Mouse (Mus musculus): ENCODE results near the gene Pcbd1. TPM values are rescaled to one million over a fixed set of nuclear protein-coding genes. Genes with fewer than 3 reads are reported as not detected.

The Pcbd1 gene
- polyA plus RNA-seq, 1 experiment = 3.1 TPM

DNA sequence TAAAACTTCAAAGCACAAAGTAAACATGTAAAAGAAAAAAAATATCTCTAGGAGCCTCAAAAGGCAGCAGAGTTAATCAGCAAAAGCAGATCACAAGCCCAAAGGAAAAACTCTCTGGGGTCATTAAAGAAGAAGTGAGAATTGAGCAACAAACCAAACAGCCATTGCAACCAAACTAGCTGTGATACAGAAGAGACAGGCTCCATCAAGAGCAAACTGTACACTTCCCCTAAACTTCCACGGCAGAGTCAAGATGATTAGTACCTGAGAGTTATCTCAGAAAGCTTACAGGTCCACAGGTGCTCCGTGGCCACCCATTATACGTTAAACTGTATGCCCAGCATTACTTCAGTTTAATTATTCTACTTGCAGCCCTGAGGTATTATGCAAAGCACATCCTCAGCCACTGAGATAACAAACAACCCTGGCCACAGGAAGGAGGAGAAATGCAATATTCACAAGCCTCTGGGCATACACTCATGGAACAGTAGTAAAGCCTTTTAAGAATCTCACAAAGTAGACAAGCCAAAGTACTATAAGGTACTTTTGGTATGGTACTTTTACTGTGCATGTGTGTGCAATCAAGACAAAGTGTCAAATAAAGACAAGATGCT lies 46.2 kb downstream of the Pcbd1 start:
- TF ChIP-seq CTCF (IDR thresholded peaks at IDR 0.05; ENCODE audit: borderline replicate concordance, insufficient read depth, low read length) (no peak), POLR2A (IDR thresholded peaks at IDR 0.05; ENCODE audit: low read depth, low read length) (no peak)
- H3K27ac ChIP-seq (ENCODE audit: insufficient read depth, low read length) = no peak overlapping the region
- H3K4me3 ChIP-seq (ENCODE audit: insufficient read depth, low read length) = no peak overlapping the region
- H3K4me1 ChIP-seq (ENCODE audit: control insufficient read depth, insufficient read depth, low read length) = no peaks in the 10 kb centered on the region

DNA sequence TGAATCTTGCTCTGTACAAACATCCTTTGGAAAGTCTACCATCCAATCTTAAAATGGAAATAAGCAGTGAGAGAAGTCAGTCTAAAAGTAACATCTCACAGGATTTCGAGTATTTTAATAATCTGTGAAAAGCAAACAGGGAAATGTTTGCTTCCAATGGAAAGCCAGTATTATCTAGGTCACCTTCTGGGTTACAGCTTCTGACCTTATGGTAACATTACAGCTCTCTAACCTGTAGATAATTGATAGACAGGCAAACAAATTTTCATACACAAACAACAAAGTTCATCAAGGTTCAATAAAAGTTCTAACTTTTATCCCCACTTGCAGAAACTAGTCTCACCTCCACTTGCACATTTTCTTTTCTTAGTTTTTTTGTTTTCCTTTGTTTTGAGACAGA lies 48.4 kb downstream of the Pcbd1 start:
- no peak overlapping the region for H3K4me3 ChIP-seq (ENCODE audit: insufficient read depth, low read length)
- TF ChIP-seq POLR2A (IDR thresholded peaks at IDR 0.05; ENCODE audit: low read depth, low read length) (no peak), CTCF (IDR thresholded peaks at IDR 0.05; ENCODE audit: borderline replicate concordance, insufficient read depth, low read length) (no peak)
- H3K27ac ChIP-seq (ENCODE audit: insufficient read depth, low read length) = no peak overlapping the region
- no peaks in the 10 kb centered on the region for H3K4me1 ChIP-seq (ENCODE audit: control insufficient read depth, insufficient read depth, low read length)

DNA sequence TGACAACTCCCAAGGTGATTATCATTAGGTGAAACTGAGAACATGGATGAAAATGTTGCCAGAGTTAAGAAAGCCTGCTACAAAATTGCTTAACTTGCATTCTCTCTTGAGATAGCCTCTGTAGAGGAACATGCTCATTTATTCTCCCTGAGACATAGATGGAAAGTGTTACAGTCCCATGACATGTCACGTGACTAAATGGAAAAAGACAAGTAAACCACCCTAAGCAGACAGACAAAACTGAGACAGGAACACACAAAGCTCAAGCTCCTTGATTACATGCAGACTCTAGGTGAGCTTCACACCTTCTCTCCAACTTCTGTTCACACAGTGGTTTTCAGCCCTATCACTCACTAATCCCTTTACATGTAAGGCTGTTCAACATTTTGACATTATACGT lies 54.2 kb downstream of the Pcbd1 start:
- Histone ChIP-seq H3K4me1 (ENCODE audit: control insufficient read depth, insufficient read depth, low read length) (peaks cover 2% of the 10 kb centered on the region; the same call in 1 of the 2 replicates), H3K27ac (ENCODE audit: insufficient read depth, low read length) (no peak overlapping the region), H3K4me3 (ENCODE audit: insufficient read depth, low read length) (no peak overlapping the region)
- TF ChIP-seq CTCF (IDR thresholded peaks at IDR 0.05; ENCODE audit: borderline replicate concordance, insufficient read depth, low read length) (no peak), POLR2A (IDR thresholded peaks at IDR 0.05; ENCODE audit: low read depth, low read length) (no peak)

Other genes starting within 250 kb of the Pcbd1 start
- 103 and 111 TPM in 2 replicates for gene Sgpl1, start 58.4 kb downstream of the Pcbd1 start, polyA plus RNA-seq (2011; ENCODE audit: insufficient read length, low read depth, missing spikeins)
- not detected in 2 replicates for gene Tbata, start 82.6 kb downstream of the Pcbd1 start, polyA plus RNA-seq (2011; ENCODE audit: insufficient read length, low read depth, missing spikeins)
- gene Adamts14, start 184.1 kb downstream of the Pcbd1 start, polyA plus RNA-seq (2011; ENCODE audit: insufficient read length, low read depth, missing spikeins) = 8.1 and 9.6 TPM in 2 replicates
- not detected in 2 replicates for gene Prf1, start 208.5 kb downstream of the Pcbd1 start, polyA plus RNA-seq (2011; ENCODE audit: insufficient read length, low read depth, missing spikeins)